Mouse (Mus musculus) liver, embryonic 14.5 days (tissue): Measurements from ENCODE around the gene Celf1. TPM values are rescaled to one million over a fixed set of nuclear protein-coding genes. Genes with fewer than 3 reads are reported as not detected.
"Not testable (repeated sequence)": the region's sequence is repeated elsewhere in the genome, so short reads cannot be mapped to it uniquely, and the experiment has no call there.

Experiments
- ATAC-seq: fragments of 200-750 bp; cut with Nextera tagmentation; 2 replicates; pipeline ENCODE4 v1.8.0; 2017; ENCODE audit warnings: moderate number of reproducible peaks, mild to moderate bottlenecking, moderate library complexity; ENCODE audit not compliant: insufficient read depth
- DNase-seq, 3 experiments: peaks; one replicate each; pipeline ENCODE4 v3.0.0-alpha.2; 2012 to 2013; ENCODE audit warnings: low read depth in 3 of 3, low spot score in 3 of 3
- H3K27ac ChIP-seq: fragments of 300-500 bp; sonication (generic); 2 replicates; pipeline ENCODE4 v1.5.1; 2014; ENCODE audit warnings: moderate library complexity, mild to moderate bottlenecking, control low read depth, inconsistent platforms
- H3K27me3 ChIP-seq: fragments of 300-500 bp; sonication (generic); 2 replicates; pipeline ENCODE4 v1.6.1; 2014; ENCODE audit warnings: mild to moderate bottlenecking, low read length, moderate library complexity; ENCODE audit not compliant: control insufficient read depth, insufficient read depth
- H3K36me3 ChIP-seq: fragments of 300-500 bp; sonication (generic); replicated peaks from 2 replicates; pipeline ENCODE4 v1.6.1; 2014; ENCODE audit warnings: low read depth; ENCODE audit not compliant: control insufficient read depth, insufficient read depth
- H3K4me1 ChIP-seq, 2 experiments: fragments of 200-500 bp in 1 of 2; fragments of 300-500 bp in 1 of 2; sonication (generic) in 1 of 2; replicated peaks; 2 replicates each; pipeline ENCODE4 v1.6.1; 2012 to 2014; ENCODE audit warnings: antibody characterized with exemption in 1 of 2, inconsistent platforms in 1 of 2, low read length in 1 of 2; ENCODE audit not compliant: control insufficient read depth in 2 of 2, insufficient read depth in 2 of 2
- H3K4me2 ChIP-seq: fragments of 300-500 bp; sonication (generic); 2 replicates; pipeline ENCODE4 v1.6.1; 2014; ENCODE audit warnings: low read depth, mild to moderate bottlenecking, control low read depth, moderate library complexity
- H3K4me3 ChIP-seq, 2 experiments: fragments of 200-500 bp in 1 of 2; fragments of 300-500 bp in 1 of 2; sonication (generic) in 1 of 2; 2 replicates each; pipeline ENCODE4 v1.5.1; 2012 to 2014; ENCODE audit warnings: low read depth in 2 of 2, low read length in 2 of 2, mild to moderate bottlenecking in 2 of 2, control low read depth in 1 of 2, inconsistent platforms in 1 of 2, moderate library complexity in 1 of 2; ENCODE audit not compliant: insufficient read depth in 1 of 2
- H3K9ac ChIP-seq: fragments of 300-500 bp; sonication (generic); replicated peaks from 2 replicates; pipeline ENCODE4 v1.6.1; 2014; ENCODE audit warnings: mild to moderate bottlenecking, control low read depth, moderate library complexity
- H3K9me3 ChIP-seq: fragments of 300-500 bp; sonication (generic); 2 replicates; pipeline ENCODE4 v1.6.1; 2016; ENCODE audit warnings: low read length, mixed read lengths; ENCODE audit not compliant: control insufficient read depth
- CTCF ChIP-seq: IDR thresholded peaks from 2 replicates; pipeline ENCODE4 v1.5.1; 2016; ENCODE audit warnings: antibody characterized with exemption, low read depth, control low read depth
- EP300 ChIP-seq: IDR thresholded peaks from 2 replicates; pipeline ENCODE4 v1.6.1; 2016; ENCODE audit warnings: antibody characterized with exemption, low read depth
- WGBS: fragments of 180-500 bp; shearing (Covaris S2); extraction: QIAGEN DNeasy Blood & Tissue Kit; methylation state at CpG from one replicate; pipeline ENCODE4 v1.1.7; 2014; ENCODE audit not compliant: insufficient replicate concordance; 5-methylcytosine and 5-hydroxymethylcytosine counted together
- polyA plus RNA-seq, 2 experiments: library from polyadenylated mRNA; depleted of rRNA in 1 of 2; stranded (reverse) in 1 of 2; unstranded in 1 of 2; fragments of >200 nt; fragmentation: Nextera tagmentation in 1 of 2; extraction: Ambion mirVana in 1 of 2; gene quantifications; 2 replicates each; pipeline versions ENCODE4 v1.2.1 to v1.2.3; 2012 to 2014

Gene Celf1
- polyA plus RNA-seq, 2 experiments, result 33.5 to 37.9 TPM

GRCm38 (mm10) chr2:91013881-91014280 lies 73.7 kb downstream of the Celf1 start:
- H3K36me3 ChIP-seq, result peaks cover 74% of the 10 kb centered on the region

GRCm38 (mm10) chr2:91015386-91015785 lies 75.2 kb downstream of the Celf1 start:
- Histone ChIP-seq H3K4me3 (no peak overlapping the region), H3K27me3 (no peaks in the 10 kb centered on the region), H3K36me3 (peaks cover 64% of the 10 kb centered on the region), H3K9me3 (no peaks in the 10 kb centered on the region), H3K4me1 (no peaks in the 10 kb centered on the region), H3K4me2 (no peak overlapping the region), H3K27ac (no peak overlapping the region), H3K9ac (no peak overlapping the region)
- ATAC-seq (no peak), DNase-seq (no peak)
- 81% methylated on average over 4 of the region's 4 CpGs for WGBS
- TF ChIP-seq CTCF, result no peak
- TF ChIP-seq EP300, result no peak

More at GRCm38 (mm10) chr2:91013881-91014280, 73.7 kb downstream of the Celf1 start:
- H3K27ac ChIP-seq, result no peak overlapping the region; the same call in 1 of the 2 replicates
- no peaks in the 10 kb centered on the region for H3K27me3 ChIP-seq
- no peaks in the 10 kb centered on the region for H3K4me1 ChIP-seq
- ATAC-seq (no peak), DNase-seq (no peak)
- no peak overlapping the region for H3K4me3 ChIP-seq
- no peak overlapping the region for H3K9ac ChIP-seq
- TF ChIP-seq CTCF (no peak), EP300 (no peak)
- no peaks in the 10 kb centered on the region for H3K9me3 ChIP-seq
- 77% methylated on average over 2 of the region's 2 CpGs for WGBS
- no peak overlapping the region for H3K4me2 ChIP-seq

GRCm38 (mm10) chr2:91018061-91018788 lies 78.0 kb downstream of the Celf1 start:
- TF ChIP-seq EP300 (no peak), CTCF (peak; percentile 14; the same call in 1 of the 2 replicates)
- Histone ChIP-seq H3K27me3 (no peaks in the 10 kb centered on the region), H3K36me3 (peaks cover 40% of the 10 kb centered on the region), H3K9me3 (no peaks in the 10 kb centered on the region), H3K9ac (no peak overlapping the region), H3K27ac (no peak overlapping the region), H3K4me2 (no peak overlapping the region), H3K4me1 (no peaks in the 10 kb centered on the region), H3K4me3 (no peak overlapping the region)
- WGBS, result 89% methylated on average over 8 of the region's 8 CpGs
- DNase-seq (no peak), ATAC-seq (no peak)

GRCm38 (mm10) chr2:91019911-91020310 lies 79.7 kb downstream of the Celf1 start:
- no peak overlapping the region for H3K9ac ChIP-seq
- no peaks in the 10 kb centered on the region for H3K9me3 ChIP-seq
- no peak overlapping the region for H3K27ac ChIP-seq
- 78% methylated on average over 3 of the region's 3 CpGs for WGBS
- H3K4me2 ChIP-seq, result no peak overlapping the region
- H3K4me1 ChIP-seq, result peaks cover 7 to 12% of the 10 kb centered on the region in 2 experiments
- no peak overlapping the region for H3K4me3 ChIP-seq
- DNase-seq (no peak), ATAC-seq (no peak)
- no peaks in the 10 kb centered on the region for H3K27me3 ChIP-seq
- H3K36me3 ChIP-seq, result peaks cover 32% of the 10 kb centered on the region
- TF ChIP-seq EP300, result no peak

- not testable (repeated sequence) for H3K27me3 ChIP-seq, H3K27ac ChIP-seq, H3K9me3 ChIP-seq, DNase-seq, H3K4me2 ChIP-seq, H3K4me3 ChIP-seq, H3K9ac ChIP-seq, ATAC-seq
- Histone ChIP-seq H3K36me3 (peaks cover 23% of the 10 kb centered on the region), H3K4me1 (peaks cover 25 to 26% of the 10 kb centered on the region in 2 experiments)
- 91% methylated on average over 7 of the region's 7 CpGs for WGBS
These were observed 82.1 kb downstream of the Celf1 start for GRCm38 (mm10) chr2:91022266-91022665.
